Mouse (Mus musculus) layer of hippocampus, postnatal 25 days (tissue): Measurements from ENCODE around the gene Pou2f1. TPM values are rescaled to one million over a fixed set of nuclear protein-coding genes. Genes with fewer than 3 reads are reported as not detected.

ENCODE experiments used
- DNase-seq, 2 experiments: peaks; one replicate each; pipeline ENCODE4 v3.0.0; 2022; ENCODE audit warnings: mixed read lengths in 2 of 2, low spot score in 1 of 2; ENCODE audit errors: extremely low spot score in 1 of 2
- total RNA-seq, 2 experiments: library from RNA; stranded (reverse); gene quantifications; 2 replicates each; pipeline ENCODE4 v1.2.3; 2021

The Pou2f1 gene
- total RNA-seq, 2 experiments from 2014 or later, result 14.5 to 21.8 TPM

GRCm38 (mm10) chr1:165818145-165818860, 184.2 kb downstream of the Pou2f1 start:
- no peak for DNase-seq

- no peak for DNase-seq
These were observed 185.2 kb downstream of the Pou2f1 start for GRCm38 (mm10) chr1:165817264-165817663.

GRCm38 (mm10) chr1:165816391-165816790, 186.1 kb downstream of the Pou2f1 start:
- DNase-seq, result no peak

Other genes starting within 250 kb of the Pou2f1 start
- gene Creg1, start 238.9 kb downstream of the Pou2f1 start, total RNA-seq, result 10 to 100 TPM; 26.1 to 28.7 TPM
- not detected for gene Cd247, start 214.0 kb downstream of the Pou2f1 start, total RNA-seq
- gene Dusp27, start 125.2 kb upstream of the Pou2f1 start, total RNA-seq, result under 1 TPM in 1 of 2 experiments, not detected in 1; 0.07 TPM
- gene Gpa33, start 127.6 kb upstream of the Pou2f1 start, total RNA-seq, result not detected
- gene Mael, start 236.1 kb upstream of the Pou2f1 start, total RNA-seq, result under 1 TPM in 1 of 2 experiments, not detected in 1; 0.31 TPM